9 mouse cellular contexts compared by ENCODE assay signal in genomic region chr11:32453353-32453915, GRCm38 (mm10). TPM values are rescaled to one million over a fixed set of nuclear protein-coding genes. Genes with fewer than 3 reads are reported as not detected.
DNase-seq lines count a peak whose midpoint lies in the region; ATAC-seq lines count a peak whose summit lies in the region.
"Had no signal": no experiment of that assay in that cellular context is flagged by ENCODE, and none has a peak within 500 bp of the region (broad histone marks: within the 10 kb centered on the region; RNA-seq: fewer than 3 reads in every experiment).

No protein-coding gene starts in this region.

- H3K4me1 ChIP-seq in kidney, embryonic 16.5 days (ENCODE audit: insufficient read depth, low read length): peaks cover 11% of the 10 kb centered on the region
- peaks cover 11% of the 10 kb centered on the region; the same call in 1 of the 2 replicates for H3K4me1 ChIP-seq in embryonic facial prominence, embryonic 12.5 days
- peaks cover 25% of the 10 kb centered on the region for H3K4me1 ChIP-seq in midbrain, embryonic 13.5 days (replicated peaks)

- ATAC-seq in cerebellum, adult (ENCODE audit: insufficient number of reproducible peaks, low FRiP score, low TSS enrichment): no peak
- ATAC-seq in kidney, embryonic 16.5 days (ENCODE audit: low FRiP score, low TSS enrichment): no peak
- ATAC-seq in embryonic facial prominence, embryonic 12.5 days (ENCODE audit: insufficient number of reproducible peaks, insufficient read depth, low FRiP score, low TSS enrichment): no peak
- ATAC-seq in midbrain, embryonic 13.5 days: no peak

- H3K9ac ChIP-seq in kidney, embryonic 16.5 days (replicated peaks; ENCODE audit: low read length): no peak overlapping the region
- H3K9ac ChIP-seq in embryonic facial prominence, embryonic 12.5 days: no peak overlapping the region
- H3K9ac ChIP-seq in midbrain, embryonic 13.5 days (replicated peaks): 0 out of 2 replicates have a peak overlapping the region, but pooled peaks have one; percentile 7

- peak; percentile 32 for DNase-seq in cerebellum, adult 11 months
- DNase-seq in kidney, adult 18-20 months: no peak
- no peak for DNase-seq in thymus, postnatal 36 days
- DNase-seq in ovary, postnatal 36 days (ENCODE audit: low spot score): no peak
- DNase-seq: kidney, postnatal 25 days had no signal

- H3K27me3 ChIP-seq in kidney, embryonic 16.5 days (ENCODE audit: insufficient read depth, low read length): no peaks in the 10 kb centered on the region
- no peaks in the 10 kb centered on the region for H3K27me3 ChIP-seq in embryonic facial prominence, embryonic 12.5 days
- H3K27me3 ChIP-seq in midbrain, embryonic 13.5 days: peaks cover 3% of the 10 kb centered on the region; the same call in 1 of the 2 replicates

- no peak overlapping the region for H3K4me3 ChIP-seq in kidney, embryonic 16.5 days (ENCODE audit: low read length)
- H3K4me3 ChIP-seq in embryonic facial prominence, embryonic 12.5 days: no peak overlapping the region
- no peak overlapping the region for H3K4me3 ChIP-seq in midbrain, embryonic 13.5 days (replicated peaks)

- H3K27ac ChIP-seq in kidney, embryonic 16.5 days (ENCODE audit: low read length): 0 out of 2 replicates have a peak overlapping the region, but pooled peaks have one; percentile 13
- H3K27ac ChIP-seq in embryonic facial prominence, embryonic 12.5 days: peak overlapping the region; percentile 38
- peak overlapping the region; percentile 26; the same call in 1 of the 2 replicates for H3K27ac ChIP-seq in midbrain, embryonic 13.5 days

- WGBS in kidney, embryonic 16.5 days: 51% methylated on average over 8 of the region's 8 CpGs
- 25% methylated on average over 8 of the region's 8 CpGs for WGBS in embryonic facial prominence, embryonic 12.5 days
- WGBS in midbrain, embryonic 13.5 days: 31% methylated on average over 8 of the region's 8 CpGs

- H3K36me3 ChIP-seq in kidney, embryonic 16.5 days (ENCODE audit: insufficient read depth, low read length): no peaks in the 10 kb centered on the region
- no peaks in the 10 kb centered on the region for H3K36me3 ChIP-seq in embryonic facial prominence, embryonic 12.5 days
- no peaks in the 10 kb centered on the region for H3K36me3 ChIP-seq in midbrain, embryonic 13.5 days

- H3K9me3 ChIP-seq in kidney, embryonic 16.5 days (ENCODE audit: low read length): no peaks in the 10 kb centered on the region
- H3K9me3 ChIP-seq in embryonic facial prominence, embryonic 12.5 days: no peaks in the 10 kb centered on the region
- H3K9me3 ChIP-seq in midbrain, embryonic 13.5 days: no peaks in the 10 kb centered on the region

- H3K4me2 ChIP-seq in kidney, embryonic 16.5 days (replicated peaks; ENCODE audit: low read depth, low read length): no peak overlapping the region
- 0 out of 2 replicates have a peak overlapping the region, but pooled peaks have one; percentile 0 for H3K4me2 ChIP-seq in embryonic facial prominence, embryonic 12.5 days (replicated peaks)
- 0 out of 2 replicates have a peak overlapping the region, but pooled peaks have one; percentile 83 for H3K4me2 ChIP-seq in midbrain, embryonic 13.5 days (replicated peaks)

RNA-seq across cellular contexts. Expression of gene Ubtd2, which starts 1.7 kb away (rescaled TPM):
- polyA plus RNA-seq in kidney, embryonic 16.5 days (2015; fragmentation: Nextera tagmentation; extraction: Ambion mirVana): 45.1 and 45.6 TPM in 2 replicates
- polyA plus RNA-seq in embryonic facial prominence, embryonic 12.5 days (2016; fragmentation: Nextera tagmentation; extraction: Ambion mirVana): 93.7 and 96.7 TPM in 2 replicates
- 55.0 and 55.2 TPM in 2 replicates for polyA plus RNA-seq in midbrain, embryonic 13.5 days (2015; fragmentation: Nextera tagmentation; extraction: Ambion mirVana)
